Mouse (Mus musculus) heart, postnatal 0 days (tissue): ENCODE results near the gene Lrrc4. TPM values are rescaled to one million over a fixed set of nuclear protein-coding genes. Genes with fewer than 3 reads are reported as not detected.

Experiments
- ATAC-seq: fragments of 200-750 bp; cut with Nextera tagmentation; 2 replicates; pipeline ENCODE4 v1.8.0; 2017; ENCODE audit warnings: low read depth, moderate number of reproducible peaks, moderate library complexity; ENCODE audit not compliant: insufficient read depth
- DNase-seq: peaks from one replicate; pipeline ENCODE4 v3.0.0-alpha.2; 2016; ENCODE audit warnings: low spot score
- H3K27ac ChIP-seq: fragments of 300-500 bp; sonication (generic); 2 replicates; pipeline ENCODE4 v1.5.1; 2014; ENCODE audit warnings: low read depth, mild to moderate bottlenecking
- H3K27me3 ChIP-seq: fragments of 300-500 bp; sonication (generic); 2 replicates; pipeline ENCODE4 v1.6.1; 2014; ENCODE audit warnings: low read length, mixed read lengths; ENCODE audit not compliant: control insufficient read depth, insufficient read depth
- H3K36me3 ChIP-seq: fragments of 300-500 bp; sonication (generic); replicated peaks from 2 replicates; pipeline ENCODE4 v1.6.1; 2014; ENCODE audit warnings: low read length, mixed read lengths; ENCODE audit not compliant: control insufficient read depth, insufficient read depth
- H3K4me1 ChIP-seq: fragments of 300-500 bp; sonication (generic); 2 replicates; pipeline ENCODE4 v1.6.1; 2014; ENCODE audit warnings: antibody characterized with exemption; ENCODE audit not compliant: control insufficient read depth, insufficient read depth
- H3K4me2 ChIP-seq: fragments of 300-500 bp; sonication (generic); 2 replicates; pipeline ENCODE4 v1.6.1; 2014; ENCODE audit warnings: low read depth, mild to moderate bottlenecking, low read length, moderate library complexity
- H3K4me3 ChIP-seq: fragments of 300-500 bp; sonication (generic); 2 replicates; pipeline ENCODE4 v1.5.1; 2014; ENCODE audit warnings: low read depth, low read length
- H3K9ac ChIP-seq: fragments of 300-500 bp; sonication (generic); replicated peaks from 2 replicates; pipeline ENCODE4 v1.6.1; 2014; ENCODE audit warnings: low read depth, low read length, mixed read lengths
- H3K9me3 ChIP-seq: fragments of 300-500 bp; sonication (generic); replicated peaks from 2 replicates; pipeline ENCODE4 v1.6.1; 2016; ENCODE audit warnings: low read length; ENCODE audit not compliant: control insufficient read depth
- CTCF ChIP-seq: IDR thresholded peaks from 2 replicates; pipeline ENCODE4 v1.5.1; 2016; ENCODE audit warnings: antibody characterized with exemption, control low read depth, low read depth
- EP300 ChIP-seq: IDR thresholded peaks from 2 replicates; pipeline ENCODE4 v1.6.1; 2016; ENCODE audit warnings: antibody characterized with exemption, low read depth
- WGBS: fragments of 180-500 bp; shearing (Covaris S2); extraction: QIAGEN DNeasy Blood & Tissue Kit; methylation state at CpG from one replicate; pipeline ENCODE4 v1.1.7; 2014; 5-methylcytosine and 5-hydroxymethylcytosine counted together
- polyA plus RNA-seq: library from polyadenylated mRNA; unstranded; fragments of >200 nt; fragmentation: Nextera tagmentation; extraction: Ambion mirVana; gene quantifications from 2 replicates; pipeline ENCODE4 v1.2.1, GENCODE M21; 2015
- total RNA-seq: library from RNA; depleted of rRNA; stranded (reverse); fragments of >200 nt; gene quantifications from 2 replicates; pipeline ENCODE4 v1.2.3, GENCODE M21; 2014; ENCODE audit warnings: low replicate concordance

The Lrrc4 gene
- total and polyA plus RNA-seq, 2 experiments from 2014 or later: 0.12 to 1.8 TPM

DNA sequence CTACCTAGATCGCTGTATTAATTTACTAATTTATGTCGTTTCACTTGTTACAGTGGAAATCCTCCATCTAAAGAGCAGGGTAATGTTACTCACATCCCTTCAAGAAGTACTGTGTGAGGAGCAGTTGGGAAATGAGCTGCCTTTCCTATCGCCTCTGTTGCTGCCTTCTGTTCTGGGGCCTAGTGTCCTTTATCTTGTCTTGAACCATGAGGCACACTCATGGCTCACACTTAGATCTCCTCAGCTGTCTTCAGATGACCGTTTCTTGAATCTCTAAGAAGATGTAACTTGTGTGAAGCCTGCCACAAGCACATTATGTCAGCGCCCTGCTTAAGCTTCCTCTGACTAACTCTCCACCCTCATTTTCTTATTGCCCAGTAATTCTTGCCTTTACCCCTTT lies 209.6 kb downstream of the Lrrc4 start:
- TF ChIP-seq CTCF (no peak), EP300 (no peak)
- 70% methylated on average over 5 of the region's 5 CpGs for WGBS
- Histone ChIP-seq H3K9me3 (no peaks in the 10 kb centered on the region), H3K27ac (0 out of 2 replicates have a peak overlapping the region, but pooled peaks have one; percentile 23), H3K27me3 (no peaks in the 10 kb centered on the region), H3K36me3 (peaks cover 7% of the 10 kb centered on the region), H3K4me3 (no peak overlapping the region), H3K4me2 (no peak overlapping the region), H3K9ac (no peak overlapping the region), H3K4me1 (peaks cover 41% of the 10 kb centered on the region)
- DNase-seq: no peak
- ATAC-seq: no peak

DNA sequence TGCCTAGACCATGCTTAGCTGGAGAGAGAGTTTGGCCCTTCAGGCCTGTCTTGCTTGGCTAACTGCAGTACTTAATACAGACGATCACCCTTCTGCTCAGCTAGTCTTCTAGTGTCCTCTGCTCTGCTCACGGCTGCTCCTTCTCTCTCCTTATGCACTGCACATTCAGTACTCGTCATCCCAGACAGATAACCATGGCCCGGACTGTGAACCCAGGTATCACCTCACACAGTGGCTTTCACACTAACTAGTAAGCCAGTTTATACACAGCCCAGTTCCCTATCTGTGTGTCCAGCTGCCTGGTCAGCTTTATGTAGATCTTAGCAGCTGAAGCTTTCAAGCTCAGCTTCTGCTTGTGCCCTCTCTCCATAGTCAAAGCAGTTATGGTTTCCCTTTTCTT lies 210.1 kb downstream of the Lrrc4 start:
- WGBS: 53% methylated on average over 4 of the region's 4 CpGs
- no peak for ATAC-seq

DNA sequence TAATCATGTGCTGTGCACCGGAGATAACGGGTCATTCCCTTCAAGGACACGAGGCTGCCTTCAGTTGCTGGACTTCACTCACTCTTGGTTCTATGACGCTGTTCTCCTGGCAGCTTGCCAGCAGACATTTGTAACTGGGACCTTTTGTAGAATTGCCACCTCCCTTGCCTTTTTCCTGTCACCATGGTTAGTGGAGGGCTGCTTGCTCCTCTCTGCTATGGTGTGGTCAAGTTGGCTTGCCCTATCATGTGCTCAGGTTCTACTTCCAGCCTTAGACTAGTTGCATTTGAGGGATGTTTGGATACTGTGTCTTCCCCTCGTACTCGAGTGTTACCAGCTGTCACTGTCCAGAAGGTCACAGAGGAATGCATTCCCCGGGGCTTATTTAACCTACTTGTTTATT lies 212.8 kb downstream of the Lrrc4 start:
- Histone ChIP-seq H3K4me1 (peaks cover 41% of the 10 kb centered on the region), H3K36me3 (no peaks in the 10 kb centered on the region), H3K9ac (no peak overlapping the region), H3K9me3 (no peaks in the 10 kb centered on the region), H3K4me2 (peak overlapping the region; percentile 16; the same call in 1 of the 2 replicates), H3K4me3 (no peak overlapping the region), H3K27ac (peak overlapping the region; percentile 74), H3K27me3 (no peaks in the 10 kb centered on the region)
- no peak for TF ChIP-seq CTCF
- TF ChIP-seq EP300: no peak
- peak; percentile 72 for ATAC-seq
- 8% methylated on average over 7 of the region's 7 CpGs for WGBS
- peak; percentile 69 for DNase-seq

More for the DNA sequence above, 210.1 kb downstream of the Lrrc4 start:
- TF ChIP-seq CTCF (no peak), EP300 (no peak)
- Histone ChIP-seq H3K36me3 (peaks cover 2% of the 10 kb centered on the region), H3K9me3 (no peaks in the 10 kb centered on the region), H3K4me2 (no peak overlapping the region), H3K4me1 (peaks cover 41% of the 10 kb centered on the region), H3K9ac (no peak overlapping the region), H3K27me3 (no peaks in the 10 kb centered on the region), H3K4me3 (no peak overlapping the region), H3K27ac (no peak overlapping the region)
- no peak for DNase-seq

DNA sequence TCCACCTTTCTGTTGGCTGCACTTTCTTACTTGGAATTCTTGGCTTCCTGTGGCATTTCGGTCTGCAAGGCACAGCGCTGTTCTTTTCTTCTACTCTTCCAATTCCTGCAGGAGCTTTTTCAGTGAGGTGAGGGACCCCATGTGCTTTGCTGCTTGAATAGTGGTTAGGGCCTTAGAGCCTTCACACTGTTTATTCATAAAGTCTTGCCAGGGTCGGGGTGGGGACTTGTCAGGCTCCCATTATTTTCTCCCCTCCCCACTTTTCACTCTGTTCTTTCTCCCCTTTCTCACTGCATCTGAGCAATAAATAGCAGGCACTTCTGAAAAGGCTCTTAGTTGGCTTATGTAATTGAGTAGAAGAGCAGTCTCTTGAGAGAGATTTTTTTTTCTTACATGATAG lies 213.2 kb downstream of the Lrrc4 start:
- DNase-seq: no peak
- ATAC-seq: no peak

DNA sequence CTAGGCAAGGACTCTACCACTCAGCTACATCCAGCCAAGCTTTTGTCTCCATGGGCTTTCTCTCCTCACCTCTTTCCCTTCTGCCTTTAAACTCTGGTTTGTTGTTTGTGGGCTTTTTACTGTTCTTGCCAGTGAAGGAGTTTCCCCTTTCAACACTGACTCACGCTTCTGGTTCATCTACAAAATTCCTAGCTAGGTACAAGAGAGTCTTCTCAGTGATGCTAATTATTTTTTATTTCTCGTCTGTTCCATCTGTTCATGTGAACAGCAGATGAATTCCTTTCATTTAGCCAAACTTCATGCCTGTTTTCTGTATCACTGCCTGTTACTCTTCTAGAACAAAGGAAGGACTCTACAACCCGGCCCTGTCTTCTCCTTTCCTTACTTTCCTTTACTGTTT lies 215.6 kb downstream of the Lrrc4 start:
- Histone ChIP-seq H3K27me3 (no peaks in the 10 kb centered on the region), H3K9me3 (no peaks in the 10 kb centered on the region), H3K27ac (no peak overlapping the region), H3K4me1 (peaks cover 21% of the 10 kb centered on the region), H3K4me3 (no peak overlapping the region), H3K9ac (no peak overlapping the region), H3K4me2 (no peak overlapping the region), H3K36me3 (no peaks in the 10 kb centered on the region)
- DNase-seq (no peak), ATAC-seq (no peak)
- WGBS: 76% methylated on average over 3 of the region's 3 CpGs
- TF ChIP-seq EP300 (no peak), CTCF (no peak)

More for the DNA sequence above, 213.2 kb downstream of the Lrrc4 start:
- no peak overlapping the region for H3K4me3 ChIP-seq
- H3K36me3 ChIP-seq: no peaks in the 10 kb centered on the region
- WGBS: 33% methylated on average over 3 of the region's 3 CpGs
- TF ChIP-seq CTCF (no peak), EP300 (no peak)
- no peaks in the 10 kb centered on the region for H3K27me3 ChIP-seq
- H3K9me3 ChIP-seq: no peaks in the 10 kb centered on the region
- H3K27ac ChIP-seq: peak overlapping the region; percentile 74
- H3K4me2 ChIP-seq: 0 out of 2 replicates have a peak overlapping the region, but pooled peaks have one; percentile 16
- no peak overlapping the region for H3K9ac ChIP-seq
- H3K4me1 ChIP-seq: peaks cover 41% of the 10 kb centered on the region

DNA sequence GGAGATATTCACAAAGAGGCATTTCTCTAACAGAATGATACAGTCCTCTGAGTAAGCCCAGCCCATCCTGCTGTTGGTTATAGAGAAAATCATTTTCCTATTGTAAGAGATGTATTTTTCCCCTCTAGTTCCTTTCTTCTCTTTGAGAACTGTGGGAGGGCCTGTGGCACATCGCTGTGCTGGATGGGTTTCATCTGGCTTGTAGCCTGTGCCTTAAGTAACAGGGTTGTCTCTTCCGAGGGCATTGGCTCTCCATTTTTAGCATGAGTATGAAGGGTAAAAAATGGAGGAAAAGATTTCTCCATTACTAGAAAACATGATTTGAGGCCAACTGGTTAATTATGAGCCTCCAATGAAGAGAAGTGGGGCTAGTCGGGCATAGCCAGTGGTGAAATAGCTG lies 216.1 kb downstream of the Lrrc4 start:
- no peak overlapping the region for H3K4me3 ChIP-seq
- H3K9ac ChIP-seq: no peak overlapping the region
- WGBS: 77% methylated on average over 3 of the region's 3 CpGs
- no peak for DNase-seq
- no peaks in the 10 kb centered on the region for H3K36me3 ChIP-seq
- no peak overlapping the region for H3K27ac ChIP-seq
- no peaks in the 10 kb centered on the region for H3K9me3 ChIP-seq
- TF ChIP-seq EP300 (no peak), CTCF (no peak)
- H3K27me3 ChIP-seq: no peaks in the 10 kb centered on the region
- ATAC-seq: no peak
- peaks cover 21% of the 10 kb centered on the region for H3K4me1 ChIP-seq
- H3K4me2 ChIP-seq: no peak overlapping the region
